Mouse (Mus musculus): Measurements from ENCODE around the gene Haus6.
A peak's percentile ranks its signal among the peaks of the same experiment; 100 is the strongest.

DNA sequence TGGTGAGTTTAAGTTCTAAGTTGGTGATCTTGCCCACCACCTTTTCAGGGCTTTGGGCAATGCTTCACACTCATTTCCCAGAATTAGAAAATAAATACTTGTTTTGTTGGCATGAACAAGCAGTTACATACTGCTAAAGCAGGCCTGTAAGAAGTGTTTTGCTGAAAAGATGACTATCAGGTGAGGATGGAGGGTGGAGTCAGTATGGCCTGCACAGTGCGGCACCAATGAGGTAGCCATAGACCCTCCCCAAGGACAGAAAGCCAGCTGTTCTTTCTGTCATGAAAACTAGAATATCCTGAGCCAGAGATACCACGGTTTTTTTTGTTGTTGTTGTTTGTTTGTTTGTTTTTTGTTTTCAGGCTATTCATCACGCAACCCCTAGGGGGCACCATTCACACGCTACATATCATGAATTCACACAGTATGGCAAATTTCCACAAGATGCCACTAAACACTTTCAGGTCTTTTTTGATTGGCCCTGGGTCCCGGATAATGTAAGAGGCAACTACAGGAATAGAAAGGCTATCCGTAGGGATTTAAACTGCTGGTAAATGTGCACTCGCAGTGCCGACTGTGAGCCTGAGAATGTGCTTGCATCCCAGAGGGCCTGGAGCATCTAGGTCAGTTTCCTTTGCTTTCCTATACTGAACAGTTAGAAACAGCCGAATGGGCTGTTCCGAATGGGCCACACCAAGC, 40.0 kb upstream of the Haus6 start:
- TF ChIP-seq CTCF (conservative IDR thresholded peaks at IDR 0.05 in 1 of 2, IDR thresholded peaks at IDR 0.05 in 1 of 2; ENCODE audit: low read depth in 2 of 2, low read length in 2 of 2) (peak in 1 of 2 experiments; percentile 43; a peak in 2 of 4 replicates), POLR2A (IDR thresholded peaks at IDR 0.05; ENCODE audit: low read depth, low read length) (no peak), ZKSCAN1 (IDR thresholded peaks at IDR 0.05; ENCODE audit: borderline replicate concordance, low read depth, low read length) (no peak), HCFC1 (IDR thresholded peaks at IDR 0.05; ENCODE audit: low read depth, low read length) (no peak), USF2 (conservative IDR thresholded peaks at IDR 0.05; ENCODE audit: low read depth, low read length) (no peak), EP300 (IDR thresholded peaks at IDR 0.05; ENCODE audit: low read length) (no peak), SMC3 (IDR thresholded peaks at IDR 0.05; ENCODE audit: low read depth, low read length) (no peak), MAX (IDR thresholded peaks at IDR 0.05; ENCODE audit: low read length) (no peak), NELFE (IDR thresholded peaks at IDR 0.05; ENCODE audit: low read depth, low read length) (no peak), MAFK (IDR thresholded peaks at IDR 0.05; ENCODE audit: insufficient replicate concordance, low read length) (no peak), ZC3H11A (IDR thresholded peaks at IDR 0.05; ENCODE audit: low read depth, low read length) (no peak), ZMIZ1 (IDR thresholded peaks at IDR 0.05; ENCODE audit: low read depth, low read length) (no peak), SIN3A (IDR thresholded peaks at IDR 0.05; ENCODE audit: low read length) (no peak), RAD21 (IDR thresholded peaks at IDR 0.05; ENCODE audit: low read depth, low read length) (peak; percentile 2)

All from CH12.LX (cell line).